Mouse (Mus musculus) hematopoietic multipotent progenitor cell, adult 10-12 weeks (in vitro differentiated cells): ENCODE results near the gene Vmn2r4. TPM values are rescaled to one million over a fixed set of nuclear protein-coding genes. Genes with fewer than 3 reads are reported as not detected.

ENCODE experiments used
- polyA plus RNA-seq: library from polyadenylated mRNA; stranded (reverse); fragments of >175 nt; gene quantifications from 2 replicates; pipeline ENCODE4 v1.2.3, GENCODE M21; 2012; ENCODE audit warnings: low replicate concordance

Gene Vmn2r4
- polyA plus RNA-seq = not detected in 2 replicates

GRCm38 (mm10) chr3:64415268-64415667 lies at the start of gene Vmn2r4:
Vmn2r4 (minus strand) TSS chr3:64415368.

Other genes starting within 250 kb of the Vmn2r4 start
- 0.01 TPM in 2 replicates for gene Vmn2r3, start 125.7 kb downstream of the Vmn2r4 start, polyA plus RNA-seq
- gene Vmn2r5, start 94.5 kb upstream of the Vmn2r4 start, polyA plus RNA-seq = not detected in 2 replicates
- 0.01 TPM in 1 of 2 replicates, not detected in the other for gene Vmn2r6, start 150.5 kb upstream of the Vmn2r4 start, polyA plus RNA-seq